Mouse (Mus musculus) embryonic stem cell, embryonic (primary cell): ENCODE results near the gene Aqp1.

Experiments used
- CTCF ChIA-PET, 4 experiments: fragments of 300-600 bp in 2 of 4; fragments of 350-600 bp in 2 of 4; sonication (Branson Sonifier 250); formaldehyde crosslinking; loops; one replicate each; lab custom pipeline; 2022; ENCODE audit warnings: inconsistent platforms in 2 of 4; lab: Charles Lee
- POLR2A ChIA-PET, 4 experiments: fragments of 300-600 bp in 2 of 4; fragments of 350-600 bp in 2 of 4; sonication (Branson Sonifier 250); formaldehyde crosslinking; loops; one replicate each; lab custom pipeline; 2022; ENCODE audit warnings: antibody characterized with exemption in 4 of 4, inconsistent platforms in 1 of 4; lab: Charles Lee

Gene Aqp1

DNA sequence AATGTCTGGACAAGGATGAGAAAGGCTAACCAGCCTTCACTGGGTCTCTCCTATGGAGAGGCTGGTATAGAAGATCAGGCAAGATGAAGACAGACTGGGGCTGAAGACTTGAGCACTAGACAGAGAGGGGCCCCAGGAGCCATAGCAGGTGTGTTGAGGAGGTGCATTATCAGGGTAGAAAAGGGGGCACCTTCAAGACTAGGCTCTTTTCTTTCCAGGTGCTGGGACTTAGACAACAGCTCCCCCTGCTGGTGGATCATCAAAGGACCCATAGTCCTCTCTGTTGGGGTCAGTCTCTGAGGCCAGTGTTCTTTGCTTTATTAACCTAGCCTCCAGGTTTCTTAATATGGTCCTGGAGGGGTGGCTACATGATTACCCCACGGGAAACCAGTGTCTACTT is 47.7 kb downstream of the Aqp1 start:
- ChIA-PET CTCF (interaction anchor here (0.6 to 2.3 kb wide), 13 partner anchors 8 to 648 kb away, joined by 3 to 6 read pairs (median 3); no protein-coding TSS in a partner anchor), POLR2A (no interaction called here)

DNA sequence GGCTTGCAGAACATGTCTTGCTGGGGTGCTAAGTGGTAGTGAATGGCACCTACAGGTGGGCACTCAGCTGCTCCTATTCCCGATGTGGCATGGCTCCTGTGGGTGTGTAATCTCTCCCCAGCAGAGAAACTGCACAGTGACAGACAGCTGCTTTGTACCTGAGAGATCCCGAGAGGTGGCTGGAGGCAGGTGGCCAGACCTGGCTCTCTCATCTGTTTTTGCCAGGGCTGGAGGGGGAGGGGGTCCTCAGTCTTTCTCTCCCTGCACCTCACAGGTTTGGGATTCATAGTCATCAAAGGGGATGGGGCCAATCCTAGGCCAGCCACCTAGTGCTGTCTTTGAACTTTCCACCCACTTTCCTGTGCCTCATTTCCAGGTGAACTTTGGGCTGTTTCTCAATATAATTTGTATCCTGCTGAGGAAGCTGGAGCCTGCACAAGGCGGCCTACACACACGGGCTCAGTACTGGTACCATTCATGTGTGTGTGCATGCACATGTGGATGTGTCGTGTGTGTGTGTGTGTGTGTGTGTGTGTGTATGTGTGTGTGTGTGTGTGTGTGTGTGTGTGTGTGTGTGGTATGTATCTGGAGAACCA is 48.2 kb downstream of the Aqp1 start:
- POLR2A ChIA-PET = interaction anchor here in 1 of 4 experiments (0.7 kb wide), 1 partner anchor 149 kb away, joined by 5 read pairs; no protein-coding TSS in a partner anchor
- CTCF ChIA-PET = interaction anchor here in 2 of 4 experiments (0.6 to 2.3 kb wide), 8 partner anchors 8 to 152 kb away, joined by 3 to 6 read pairs (median 4); no protein-coding TSS in a partner anchor

GRCm38 (mm10) chr6:55388546-55389169 is 52.4 kb downstream of the Aqp1 start:
- CTCF ChIA-PET = interaction anchor here (0.6 to 2.0 kb wide), 9 partner anchors 9 to 486 kb away, joined by 3 to 10 read pairs (median 4); partner anchors contain the start of gene Ggct (in 1 of the 4)

GRCm38 (mm10) chr6:55389321-55389720 is 53.1 kb downstream of the Aqp1 start:
- CTCF ChIA-PET = interaction anchor here in 3 of 4 experiments (0.6 to 2.0 kb wide), 8 partner anchors 10 to 397 kb away, joined by 3 to 10 read pairs (median 4); partner anchors contain the start of gene Ggct (in 1 of the 3)
- POLR2A ChIA-PET = no interaction called here

More at GRCm38 (mm10) chr6:55388546-55389169, 52.4 kb downstream of the Aqp1 start:
- POLR2A ChIA-PET = no interaction called here

- ChIA-PET CTCF (interaction anchor here (0.7 to 1.7 kb wide), 13 partner anchors 8 to 128 kb away, joined by 3 to 15 read pairs (median 4); no protein-coding TSS in a partner anchor), POLR2A (no interaction called here)
Measured at GRCm38 (mm10) chr6:55391814-55392213, 55.6 kb downstream of the Aqp1 start.

DNA sequence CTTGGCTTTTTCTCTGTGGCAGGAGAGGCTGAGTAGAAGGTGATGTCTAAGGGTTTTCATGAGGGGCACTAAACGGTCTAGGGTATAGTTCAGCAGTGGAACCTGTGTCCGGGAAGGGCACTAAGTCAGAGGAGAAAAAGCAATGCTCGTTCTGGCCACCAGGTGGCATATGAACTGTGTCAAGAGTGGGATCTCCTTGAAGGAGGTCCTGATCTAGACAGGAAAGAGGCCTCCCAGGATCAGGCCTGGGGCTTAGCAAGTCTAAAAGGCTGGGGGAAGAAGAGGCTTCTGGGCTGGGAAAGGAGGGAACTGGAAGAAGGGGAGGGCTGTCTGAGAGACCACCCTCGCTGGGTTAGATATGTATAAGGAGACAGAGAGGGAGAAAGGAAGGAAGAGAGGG is 56.2 kb downstream of the Aqp1 start:
- CTCF ChIA-PET = interaction anchor here (0.8 to 1.7 kb wide), 12 partner anchors 9 to 127 kb away, joined by 3 to 15 read pairs (median 5); no protein-coding TSS in a partner anchor

DNA sequence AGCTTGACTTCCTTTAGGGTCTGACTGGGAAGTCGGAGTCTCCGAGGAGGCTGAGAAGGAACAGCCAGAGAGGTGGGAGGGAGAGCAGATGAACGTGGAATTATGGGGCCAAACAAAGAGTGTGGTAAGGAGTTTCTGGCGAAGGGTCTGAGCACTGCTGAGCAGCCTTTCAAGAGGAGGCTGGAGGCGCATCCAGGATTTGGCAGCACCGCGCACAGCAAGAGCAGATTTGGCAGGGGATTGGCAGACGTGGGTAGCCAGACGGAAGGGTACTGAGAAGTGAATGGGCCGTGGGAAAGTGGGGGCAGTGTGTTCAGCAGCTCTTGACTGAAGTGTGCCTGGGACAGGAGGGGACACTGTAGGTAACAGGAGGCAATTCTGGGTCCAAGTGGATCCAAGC is 58.6 kb downstream of the Aqp1 start:
- ChIA-PET POLR2A (no interaction called here), CTCF (no interaction called here)

More for the DNA sequence above, 56.2 kb downstream of the Aqp1 start:
- POLR2A ChIA-PET = interaction anchor here in 1 of 4 experiments (1.6 kb wide), 1 partner anchor 113 kb away, joined by 3 read pairs; no protein-coding TSS in a partner anchor

DNA sequence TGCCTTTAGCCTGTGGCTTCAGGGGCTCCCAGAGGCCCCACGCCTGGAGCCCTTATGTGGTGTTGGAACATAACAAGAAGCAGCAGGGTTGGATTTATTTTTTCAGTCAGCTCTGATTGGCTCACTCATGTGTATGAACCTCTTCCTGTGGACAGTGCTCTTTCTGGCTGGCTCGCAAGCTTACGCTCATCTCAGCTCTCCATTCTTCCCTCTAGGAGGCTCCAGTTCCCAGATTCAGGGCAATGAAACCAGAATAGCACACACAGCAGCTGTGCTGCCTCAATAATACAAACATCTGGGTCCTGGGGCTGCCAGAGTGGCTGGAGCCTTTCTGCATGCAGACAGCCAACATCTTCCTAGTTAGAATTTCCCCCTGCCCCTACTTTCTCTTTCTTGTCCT is 59.9 kb downstream of the Aqp1 start:
- POLR2A ChIA-PET = no interaction called here
- CTCF ChIA-PET = interaction anchor here in 3 of 4 experiments (0.5 to 1.0 kb wide), 3 partner anchors 14 to 123 kb away, joined by 3 to 8 read pairs (median 5); no protein-coding TSS in a partner anchor

GRCm38 (mm10) chr6:55396622-55397041 is 60.4 kb downstream of the Aqp1 start:
- ChIA-PET CTCF (interaction anchor here in 1 of 4 experiments (0.5 kb wide), 1 partner anchor 15 kb away, joined by 3 read pairs; no protein-coding TSS in a partner anchor), POLR2A (no interaction called here)
